24 mouse cellular contexts compared by ENCODE assay signal in the genomic region with DNA sequence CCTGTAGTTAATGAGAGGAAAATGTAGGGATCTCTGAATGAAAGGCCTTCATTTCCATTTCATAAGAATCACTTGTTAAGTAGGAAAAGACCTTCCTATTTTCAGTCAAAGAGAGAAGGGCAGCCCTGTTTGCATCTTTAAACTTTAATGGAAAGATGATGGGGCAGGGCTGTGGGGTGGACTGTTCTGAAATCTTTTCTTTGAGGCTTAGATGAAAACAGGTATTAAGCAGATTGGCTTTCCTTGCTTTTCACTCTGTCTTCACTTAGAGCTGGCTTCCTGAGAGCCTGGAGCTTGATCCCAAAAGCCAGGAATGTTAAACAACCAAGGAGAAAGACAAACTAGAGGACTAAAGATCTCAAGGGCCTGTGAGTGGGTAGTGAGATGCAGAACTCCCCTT.
DNase-seq lines count a peak whose midpoint lies in the region; ATAC-seq and TF ChIP-seq lines count a peak whose summit lies in the region.
"Had no signal": no experiment of that assay in that cellular context is flagged by ENCODE, and none has a peak within 500 bp of the region (broad histone marks: within the 10 kb centered on the region; RNA-seq: fewer than 3 reads in every experiment).

No protein-coding gene starts in this region.

- ATAC-seq in forebrain, embryonic 14.5 days, result no peak
- ATAC-seq in forebrain, embryonic 11.5 days (replicated peaks; ENCODE audit: low FRiP score), result no peak
- ATAC-seq in intestine, postnatal 0 days, result no peak
- ATAC-seq: CD4-positive, CD25-positive, alpha-beta regulatory T cell, adult 4 months; forebrain, embryonic 15.5 days; forebrain, postnatal 0 days had no signal

- H3K4me2 ChIP-seq in forebrain, embryonic 14.5 days (ENCODE audit: low read length), result no peak overlapping the region
- no peak overlapping the region for H3K4me2 ChIP-seq in forebrain, embryonic 11.5 days (ENCODE audit: low read depth, low read length, severe bottlenecking)
- H3K4me2 ChIP-seq in intestine, postnatal 0 days (replicated peaks; ENCODE audit: low read depth), result no peak overlapping the region
- H3K4me2 ChIP-seq: embryonic facial prominence, embryonic 12.5 days; forebrain, embryonic 12.5 days; forebrain, embryonic 15.5 days had no signal

- H3K4me1 ChIP-seq in forebrain, embryonic 14.5 days (ENCODE audit: control insufficient read depth, insufficient read depth, low read length), result no peaks in the 10 kb centered on the region
- 0 out of 2 replicates have a peak, but pooled peaks cover 2% of the 10 kb centered on the region for H3K4me1 ChIP-seq in forebrain, embryonic 11.5 days (replicated peaks; ENCODE audit: control insufficient read depth, insufficient read depth, low read length)
- H3K4me1 ChIP-seq in ES-Bruce4 (ENCODE audit: control insufficient read depth, insufficient read depth, low read length), result peaks cover 2% of the 10 kb centered on the region
- H3K4me1 ChIP-seq in ES-E14 (ENCODE audit: control insufficient read depth in 2 of 2, insufficient read depth in 2 of 2, low read length in 2 of 2, poor library complexity in 1 of 2), result peaks cover 2 to 7% of the 10 kb centered on the region in 2 experiments; a peak in 3 of 4 replicates
- H3K4me1 ChIP-seq in intestine, postnatal 0 days (replicated peaks; ENCODE audit: control insufficient read depth, insufficient read depth, low read length), result no peaks in the 10 kb centered on the region
- H3K4me1 ChIP-seq: embryonic facial prominence, embryonic 10.5 days; embryonic facial prominence, embryonic 12.5 days; forebrain, embryonic 12.5 days; forebrain, embryonic 15.5 days had no signal

- H3K4me3 ChIP-seq in forebrain, embryonic 14.5 days (ENCODE audit: low read depth, low read length), result no peak overlapping the region
- no peak overlapping the region for H3K4me3 ChIP-seq in forebrain, embryonic 11.5 days (ENCODE audit: low read depth, low read length)
- no peak overlapping the region for H3K4me3 ChIP-seq in ES-Bruce4 (ENCODE audit: low read depth, low read length)
- H3K4me3 ChIP-seq in ES-E14 (ENCODE audit: insufficient read depth in 1 of 2, low read depth in 1 of 2, low read length in 2 of 2, poor library complexity in 1 of 2, severe bottlenecking in 1 of 2), result no peak overlapping the region
- no peak overlapping the region for H3K4me3 ChIP-seq in intestine, postnatal 0 days (ENCODE audit: low read depth, low read length)
- H3K4me3 ChIP-seq: embryonic facial prominence, embryonic 10.5 days; embryonic facial prominence, embryonic 12.5 days; forebrain, embryonic 12.5 days; forebrain, embryonic 15.5 days had no signal

- no peak for TF ChIP-seq CTCF in ES-Bruce4 (IDR thresholded peaks at IDR 0.05; ENCODE audit: low read depth, low read length)
- TF ChIP-seq CTCF in intestine, postnatal 0 days (IDR thresholded peaks at IDR 0.05; ENCODE audit: low read depth), result no peak

- TF ChIP-seq POLR2A in ES-Bruce4 (IDR thresholded peaks at IDR 0.05; ENCODE audit: insufficient read depth, low read length), result no peak

- H3K27ac ChIP-seq in forebrain, embryonic 14.5 days (ENCODE audit: low read depth, low read length), result no peak overlapping the region
- no peak overlapping the region for H3K27ac ChIP-seq in forebrain, embryonic 11.5 days (ENCODE audit: low read depth, low read length)
- peak overlapping the region; percentile 67; the same call in 1 of the 2 replicates for H3K27ac ChIP-seq in ES-Bruce4 (ENCODE audit: insufficient read depth, low read length)
- H3K27ac ChIP-seq in ES-E14 (ENCODE audit: insufficient read depth, low read depth, low read length, poor library complexity, severe bottlenecking), result peak overlapping the region; percentile 26; the same call in 1 of the 2 replicates
- H3K27ac ChIP-seq in intestine, postnatal 0 days (ENCODE audit: low read depth, low read length), result no peak overlapping the region
- H3K27ac ChIP-seq: embryonic facial prominence, embryonic 10.5 days; embryonic facial prominence, embryonic 12.5 days; forebrain, embryonic 12.5 days; forebrain, embryonic 15.5 days had no signal

- peak; percentile 26 for DNase-seq in forebrain, embryonic 14.5 days (ENCODE audit: low spot score)
- DNase-seq in forebrain, embryonic 11.5 days (ENCODE audit: low spot score), result no peak
- DNase-seq in ES-E14 (ENCODE audit: low read depth, low spot score) (no peak), ZHBTc4 (ENCODE audit: low read depth, low spot score) (peak; percentile 71), adipocyte (ENCODE audit: low spot score) (no peak)
- DNase-seq in kidney, postnatal 36 days, result no peak
- DNase-seq: adrenal gland, adult 8-10 months; adrenal gland, postnatal 14 days; adrenal gland, postnatal 36 days; B cell, adult 2 months; cerebellum, adult 11 months; cerebellum, adult 18-20 months; cerebellum, adult 8-10 months; cerebellum, postnatal 10 days; cerebellum, postnatal 25 days; forebrain, postnatal 0 days had no signal

- H3K27me3 ChIP-seq in forebrain, embryonic 14.5 days (replicated peaks; ENCODE audit: control insufficient read depth, insufficient read depth, low read length), result no peaks in the 10 kb centered on the region
- no peaks in the 10 kb centered on the region for H3K27me3 ChIP-seq in forebrain, embryonic 11.5 days (ENCODE audit: control insufficient read depth, insufficient read depth, low read length)
- H3K27me3 ChIP-seq in ES-Bruce4 (ENCODE audit: control insufficient read depth, insufficient read depth, low read length, poor library complexity, severe bottlenecking), result no peaks in the 10 kb centered on the region
- no peaks in the 10 kb centered on the region for H3K27me3 ChIP-seq in intestine, postnatal 0 days (replicated peaks; ENCODE audit: control insufficient read depth, insufficient read depth, low read length)
- H3K27me3 ChIP-seq: CH12.LX; embryonic facial prominence, embryonic 12.5 days; forebrain, embryonic 12.5 days; forebrain, embryonic 15.5 days had no signal

- H3K9ac ChIP-seq in forebrain, embryonic 14.5 days (ENCODE audit: low read length), result no peak overlapping the region
- no peak overlapping the region for H3K9ac ChIP-seq in forebrain, embryonic 11.5 days (ENCODE audit: low read length)
- no peak overlapping the region for H3K9ac ChIP-seq in ES-Bruce4 (ENCODE audit: low read depth, poor library complexity, severe bottlenecking)
- no peak overlapping the region for H3K9ac ChIP-seq in ES-E14 (ENCODE audit: insufficient read depth, low read depth, low read length, poor library complexity, severe bottlenecking)
- no peak overlapping the region for H3K9ac ChIP-seq in intestine, postnatal 0 days (ENCODE audit: low read depth, low read length)
- H3K9ac ChIP-seq: embryonic facial prominence, embryonic 12.5 days; forebrain, embryonic 12.5 days; forebrain, embryonic 15.5 days; forebrain, postnatal 0 days had no signal

- no peaks in the 10 kb centered on the region for H3K9me3 ChIP-seq in forebrain, embryonic 14.5 days (replicated peaks; ENCODE audit: control insufficient read depth, low read length)
- H3K9me3 ChIP-seq in forebrain, embryonic 11.5 days (ENCODE audit: control insufficient read depth, low read length), result no peaks in the 10 kb centered on the region
- H3K9me3 ChIP-seq in ES-Bruce4 (replicated peaks; ENCODE audit: control insufficient read depth, insufficient read depth, low read length, poor library complexity, severe bottlenecking) (no peaks in the 10 kb centered on the region), ES-E14 (ENCODE audit: control insufficient read depth, insufficient read depth, low read depth, low read length) (no peaks in the 10 kb centered on the region)
- no peaks in the 10 kb centered on the region for H3K9me3 ChIP-seq in intestine, postnatal 0 days (ENCODE audit: control insufficient read depth)
- H3K9me3 ChIP-seq: embryonic facial prominence, embryonic 10.5 days; embryonic facial prominence, embryonic 12.5 days; forebrain, embryonic 12.5 days; forebrain, embryonic 15.5 days had no signal

- no peaks in the 10 kb centered on the region for H3K36me3 ChIP-seq in forebrain, embryonic 14.5 days (ENCODE audit: control insufficient read depth, insufficient read depth, low read length)
- H3K36me3 ChIP-seq in forebrain, embryonic 11.5 days (ENCODE audit: control insufficient read depth, insufficient read depth, low read length), result no peaks in the 10 kb centered on the region
- H3K36me3 ChIP-seq in ES-Bruce4 (ENCODE audit: control insufficient read depth, insufficient read depth, low read length, poor library complexity, severe bottlenecking) (no peaks in the 10 kb centered on the region), ES-E14 (ENCODE audit: control insufficient read depth, insufficient read depth, low read length, poor library complexity, severe bottlenecking) (no peaks in the 10 kb centered on the region)
- no peaks in the 10 kb centered on the region for H3K36me3 ChIP-seq in intestine, postnatal 0 days (ENCODE audit: control insufficient read depth, insufficient read depth)
- H3K36me3 ChIP-seq: embryonic facial prominence, embryonic 10.5 days; embryonic facial prominence, embryonic 12.5 days; forebrain, embryonic 12.5 days; forebrain, embryonic 15.5 days had no signal

- in situ Hi-C loops in ES-E14 (cut with MboI; ENCODE audit: low sequenced_read_pairs in 2 of 2, unreplicated experiment in 2 of 2), result no loop called here

- no peak for TF ChIP-seq EP300 in ES-Bruce4 (IDR thresholded peaks at IDR 0.05; ENCODE audit: insufficient read depth, low read depth, low read length)

TF ChIP-seq in ES-E14, 5 proteins besides CTCF, POLR2A, EP300 and RAD21:
- TF ChIP-seq ZC3H11A (IDR thresholded peaks at IDR 0.05; ENCODE audit: borderline replicate concordance, low read depth, low read length), result no peak

Comparison
In these comparisons a context has a peak if more than half of its experiments do, and no peak if none do; other contexts are left out.
1. DNase-seq: peak in forebrain, embryonic 14.5 days (single experiment) and ZHBTc4 (single experiment); none in forebrain, embryonic 11.5 days (single experiment), ES-E14 (single experiment), adipocyte (single experiment) and kidney, postnatal 36 days (0 of 2).
2. H3K27ac ChIP-seq: peak in ES-Bruce4 (single experiment) and ES-E14 (single experiment); none in forebrain, embryonic 14.5 days (single experiment), forebrain, embryonic 11.5 days (single experiment) and intestine, postnatal 0 days (single experiment).